Mouse (Mus musculus) inflammation-experienced regulatory T-cells, adult 6 months (primary cell): ENCODE data around the gene Gm20388. TPM values are rescaled to one million over a fixed set of nuclear protein-coding genes. Genes with fewer than 3 reads are reported as not detected.
A peak's percentile ranks its signal among the peaks of the same experiment; 100 is the strongest.

Source experiments
- ATAC-seq: one replicate; pipeline ENCODE4 v1.8.0; 2017
- polyA plus RNA-seq, 3 experiments: library from polyadenylated mRNA; unstranded; fragments of 100-300 nt; shearing (Covaris generic); gene quantifications; one replicate each; pipeline ENCODE4 v1.2.1; 2017

Gm20388 gene
- polyA plus RNA-seq, 3 experiments from 2014 or later = 10.8 to 14.1 (median 11.8) TPM

GRCm38 (mm10) chr8:121088871-121089630 lies 1178.4 kb downstream of the Gm20388 start:
- no peak for ATAC-seq

GRCm38 (mm10) chr8:121089631-121090380 lies 1179.2 kb downstream of the Gm20388 start:
- no peak for ATAC-seq

- no peak for ATAC-seq
Measured at GRCm38 (mm10) chr8:121090716-121091115, 1180.1 kb downstream of the Gm20388 start.

GRCm38 (mm10) chr8:121092141-121092540 lies 1181.5 kb downstream of the Gm20388 start:
- no peak for ATAC-seq

- peak; percentile 69 for ATAC-seq
Measured at GRCm38 (mm10) chr8:121092627-121093026, 1182.0 kb downstream of the Gm20388 start.

GRCm38 (mm10) chr8:121093496-121093895 lies 1182.9 kb downstream of the Gm20388 start:
- no peak for ATAC-seq

- ATAC-seq = peak; percentile 19
Measured at GRCm38 (mm10) chr8:121104049-121104818, 1193.6 kb downstream of the Gm20388 start.

GRCm38 (mm10) chr8:121107668-121108656 lies 1197.3 kb downstream of the Gm20388 start, which contains the start of gene Mthfsd:
Gene Mthfsd, minus strand, starts transcription at chr8:121108392.
- ATAC-seq = peak; percentile 92

- ATAC-seq = no peak
Measured at GRCm38 (mm10) chr8:121108657-121109056, 1198.0 kb downstream of the Gm20388 start.

GRCm38 (mm10) chr8:121111145-121111907 lies 1200.7 kb downstream of the Gm20388 start:
- no peak for ATAC-seq

- peak; percentile 75 for ATAC-seq
Measured at GRCm38 (mm10) chr8:121113261-121113660, 1202.6 kb downstream of the Gm20388 start.

- ATAC-seq = no peak
Measured at GRCm38 (mm10) chr8:121115136-121115535, 1204.5 kb downstream of the Gm20388 start.

GRCm38 (mm10) chr8:121115948-121116347 lies 1205.3 kb downstream of the Gm20388 start, which contains the start of gene Foxc2:
Gene Foxc2, plus strand, starts transcription at chr8:121116171.
- ATAC-seq = peak; percentile 78

GRCm38 (mm10) chr8:121116591-121117185 lies 1206.0 kb downstream of the Gm20388 start:
- no peak for ATAC-seq

- ATAC-seq = no peak
Measured at GRCm38 (mm10) chr8:121117186-121117651, 1206.6 kb downstream of the Gm20388 start.

GRCm38 (mm10) chr8:121117906-121118305 lies 1207.3 kb downstream of the Gm20388 start:
- ATAC-seq = no peak

- ATAC-seq = no peak
Measured at GRCm38 (mm10) chr8:121118634-121119420, 1208.2 kb downstream of the Gm20388 start.

GRCm38 (mm10) chr8:121119635-121120455 lies 1209.2 kb downstream of the Gm20388 start:
- no peak for ATAC-seq
